Mouse (Mus musculus): Measurements from ENCODE around the gene Gm20388.

The Gm20388 gene

DNA sequence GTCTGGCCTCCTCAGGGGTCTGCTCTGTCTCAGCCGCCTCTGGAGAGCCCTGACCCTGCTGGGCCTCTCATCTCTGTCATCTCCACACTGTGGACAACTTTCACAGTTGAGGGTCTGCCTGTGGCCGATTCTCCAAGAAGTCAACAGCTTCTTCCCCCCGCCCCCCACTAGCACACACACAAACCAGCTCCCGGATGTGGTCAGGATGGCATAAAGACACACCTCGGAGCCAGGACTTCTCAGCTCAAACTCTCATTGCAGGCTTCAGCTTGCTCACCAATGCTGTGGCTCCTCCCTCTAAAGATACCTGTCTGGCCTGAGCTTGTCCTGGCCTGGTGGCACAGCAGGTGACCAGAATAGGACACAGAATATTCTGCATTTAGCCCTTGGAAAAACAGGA is 977.4 kb downstream of the Gm20388 start:
- DNase-seq = no peak

- DNase-seq = no peak
Measured at GRCm38 (mm10) chr8:120889189-120889588, 978.5 kb downstream of the Gm20388 start.

DNA sequence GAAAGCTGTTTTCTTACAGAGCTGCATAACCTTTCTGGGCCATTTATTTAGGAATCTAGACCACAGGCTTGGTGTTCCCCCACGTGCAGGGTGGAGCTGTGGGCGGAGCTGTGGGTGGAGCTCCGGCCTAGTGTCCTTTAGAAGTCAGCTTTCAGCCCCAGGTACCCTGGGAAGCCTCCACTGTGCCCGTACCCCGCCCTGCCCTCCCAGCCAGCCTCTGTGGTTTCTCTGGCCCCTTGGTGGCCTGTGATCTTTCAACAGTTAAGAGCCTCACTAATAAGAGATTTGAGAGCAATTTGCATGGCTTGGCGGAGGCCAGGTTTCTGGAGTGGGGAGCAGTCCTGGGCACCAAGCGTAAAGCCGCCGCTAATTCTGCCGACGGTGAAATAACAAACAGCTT is 979.4 kb downstream of the Gm20388 start:
- DNase-seq = no peak

DNA sequence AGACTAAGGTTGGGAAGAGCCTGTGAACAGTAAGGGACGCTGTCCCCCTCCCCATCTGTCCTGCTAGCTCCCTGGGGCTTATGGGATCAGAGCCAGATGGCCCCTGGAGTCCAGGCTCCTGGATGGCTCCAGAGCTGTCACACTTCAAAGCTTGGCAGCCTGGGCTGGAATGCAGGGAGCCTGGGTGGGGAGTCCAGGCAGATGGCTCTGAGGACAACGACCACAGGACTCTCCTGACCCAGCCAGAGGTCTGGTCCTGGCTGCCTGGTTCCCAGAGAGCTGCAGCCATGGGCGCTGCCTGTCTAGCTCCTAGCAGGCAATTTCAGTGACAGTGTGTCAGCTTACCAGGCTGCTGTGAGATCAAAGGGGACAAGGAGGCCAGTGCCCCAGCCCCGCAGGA is 984.4 kb downstream of the Gm20388 start:
- no peak for DNase-seq

DNA sequence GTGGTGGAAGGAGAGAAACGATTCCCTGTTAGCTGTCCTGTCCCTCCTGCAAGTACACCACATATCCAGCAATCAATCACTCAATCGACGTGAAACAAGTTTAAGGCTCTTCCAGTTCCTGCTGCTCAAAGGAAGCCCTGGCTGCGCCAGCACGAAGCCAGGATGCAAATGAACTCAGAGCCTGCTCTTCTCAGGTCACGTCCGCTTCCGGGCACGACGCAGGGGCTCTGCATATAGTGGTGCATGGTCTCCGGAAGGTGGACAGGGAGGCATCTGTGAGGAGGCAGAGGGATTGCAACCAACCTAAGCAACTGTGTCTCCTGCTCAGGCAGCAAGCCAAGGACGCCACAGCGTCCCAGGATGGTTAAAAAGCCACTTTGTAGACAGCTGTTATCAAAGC is 985.0 kb downstream of the Gm20388 start:
- DNase-seq = no peak

- DNase-seq = no peak
Measured at GRCm38 (mm10) chr8:120896203-120896602, 985.6 kb downstream of the Gm20388 start.

- peak; percentile 54 for DNase-seq
Measured at GRCm38 (mm10) chr8:120898008-120898407, 987.4 kb downstream of the Gm20388 start.

DNA sequence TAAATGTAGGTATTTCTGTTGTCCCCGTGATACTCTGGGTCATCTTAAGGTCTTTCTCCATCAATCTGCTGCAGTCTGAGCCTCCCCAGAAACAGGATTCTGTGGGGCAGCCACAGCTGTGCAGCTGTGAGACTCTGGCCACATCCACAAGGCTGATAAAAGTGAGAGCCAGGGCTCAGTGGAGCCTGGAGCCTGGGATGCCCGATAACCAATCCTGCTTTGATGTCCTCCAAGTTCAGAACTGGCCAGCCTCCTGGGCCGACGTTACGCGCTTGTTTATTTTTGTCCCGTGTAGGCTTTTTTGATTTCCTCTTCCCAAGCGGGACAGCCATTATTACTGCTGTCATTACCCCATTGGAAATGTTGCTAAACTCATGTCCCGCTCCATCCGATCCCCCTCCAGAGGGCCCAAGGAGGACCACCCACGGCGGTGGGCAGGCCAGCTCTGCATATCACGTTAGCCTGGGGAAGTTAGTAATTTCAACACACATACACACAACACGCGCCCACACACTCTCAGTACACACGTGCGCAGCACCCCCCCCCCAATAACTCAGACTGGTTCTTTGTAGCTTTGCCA is 988.3 kb downstream of the Gm20388 start:
- DNase-seq = no peak

- no peak for DNase-seq
Measured at GRCm38 (mm10) chr8:120902346-120902745, 991.7 kb downstream of the Gm20388 start.

- no peak for DNase-seq
Measured at GRCm38 (mm10) chr8:120907671-120908070, 997.0 kb downstream of the Gm20388 start.

GRCm38 (mm10) chr8:120910936-120911335 is 1000.3 kb downstream of the Gm20388 start:
- DNase-seq = no peak

DNA sequence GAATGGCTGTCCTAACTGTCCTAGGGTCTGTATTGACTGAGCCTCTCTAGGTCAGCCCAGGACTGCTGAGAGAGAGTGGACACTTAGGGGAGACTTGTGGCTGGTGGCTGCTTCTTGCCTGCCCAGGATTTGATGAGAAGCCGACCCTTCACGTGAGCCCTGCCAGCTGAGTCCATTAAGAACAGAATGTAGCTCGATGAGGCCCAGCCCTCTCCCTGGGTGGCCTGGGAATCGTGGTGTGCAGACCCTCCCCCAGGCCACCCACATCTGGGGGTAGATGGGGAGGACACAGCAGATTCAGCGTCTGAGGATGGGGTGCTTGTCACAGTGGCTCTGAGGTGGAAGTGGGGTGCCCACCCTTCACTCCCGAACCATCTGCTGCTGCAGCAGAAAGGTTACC is 1001.8 kb downstream of the Gm20388 start:
- DNase-seq = no peak

DNA sequence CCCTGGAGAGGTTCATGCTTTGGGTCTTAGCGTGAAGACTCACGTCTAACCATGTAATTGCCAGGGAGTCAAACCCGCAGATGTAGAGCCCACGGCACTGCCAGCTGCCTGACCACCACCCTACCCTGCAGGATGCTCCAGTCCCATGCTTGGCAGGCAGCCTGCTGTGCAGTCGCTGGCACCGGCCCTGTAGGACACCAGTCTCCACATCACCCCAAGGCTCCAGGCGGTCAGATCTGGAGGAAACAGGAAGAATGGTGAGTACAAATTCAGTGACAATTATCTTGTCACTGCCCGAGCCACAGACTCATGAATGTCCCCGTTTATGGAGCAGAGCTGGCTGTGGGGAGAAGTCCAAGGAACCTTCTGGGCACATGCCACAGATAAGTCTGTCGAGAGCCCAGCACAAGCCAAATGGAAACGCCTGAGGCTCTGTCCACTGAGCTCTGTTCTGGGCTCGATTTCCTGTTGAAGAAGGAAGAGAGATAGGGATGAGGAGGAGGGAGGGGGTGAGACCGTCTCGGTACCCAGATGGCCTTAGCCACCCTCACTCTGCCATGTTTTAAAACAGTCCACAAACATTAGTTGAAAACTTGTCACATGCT is 1006.3 kb downstream of the Gm20388 start:
- no peak for DNase-seq

- no peak for DNase-seq
Measured at GRCm38 (mm10) chr8:120920527-120920926, 1009.9 kb downstream of the Gm20388 start.

- no peak for DNase-seq
Measured at GRCm38 (mm10) chr8:120926201-120926600, 1015.6 kb downstream of the Gm20388 start.

DNA sequence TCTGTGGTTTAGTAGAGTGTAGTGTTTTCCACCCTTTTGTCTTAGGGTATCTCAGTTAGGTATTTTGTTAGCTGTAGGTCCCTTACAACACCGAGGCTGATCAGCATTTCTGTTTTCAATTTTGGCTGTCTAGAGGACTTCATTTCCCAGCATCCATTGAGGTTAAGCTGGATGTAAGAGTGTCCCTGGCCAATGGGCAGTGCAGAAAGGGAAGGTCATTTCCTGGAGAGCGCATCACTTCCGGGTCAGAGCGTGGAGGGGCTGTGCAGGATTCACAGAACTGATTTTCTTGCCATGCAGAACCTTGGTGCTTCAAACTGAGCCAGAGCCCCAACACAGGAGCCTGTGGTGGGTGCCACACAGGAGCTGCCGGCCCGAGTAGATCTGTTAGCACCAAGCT is 1017.4 kb downstream of the Gm20388 start:
- no peak for DNase-seq

DNA sequence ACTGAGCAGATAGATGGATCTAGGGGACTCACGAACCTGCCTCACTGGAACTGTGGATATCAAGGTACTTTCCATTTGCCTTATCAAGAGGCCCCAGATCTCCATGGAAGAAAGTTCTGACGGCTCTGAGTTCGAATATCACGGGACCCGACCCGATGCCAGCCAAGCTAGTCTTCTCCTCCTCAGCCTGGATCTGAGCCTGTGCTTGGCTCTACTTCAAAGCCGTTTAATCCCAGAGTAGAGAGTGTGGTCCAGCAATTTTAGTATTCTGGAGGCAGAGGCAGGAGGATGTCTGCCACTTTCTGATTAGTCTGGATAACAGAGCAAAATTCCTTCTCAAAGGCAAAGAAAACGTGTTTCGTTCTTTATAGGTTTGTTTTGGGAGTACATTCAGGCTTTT is 1024.0 kb downstream of the Gm20388 start:
- DNase-seq = no peak

DNA sequence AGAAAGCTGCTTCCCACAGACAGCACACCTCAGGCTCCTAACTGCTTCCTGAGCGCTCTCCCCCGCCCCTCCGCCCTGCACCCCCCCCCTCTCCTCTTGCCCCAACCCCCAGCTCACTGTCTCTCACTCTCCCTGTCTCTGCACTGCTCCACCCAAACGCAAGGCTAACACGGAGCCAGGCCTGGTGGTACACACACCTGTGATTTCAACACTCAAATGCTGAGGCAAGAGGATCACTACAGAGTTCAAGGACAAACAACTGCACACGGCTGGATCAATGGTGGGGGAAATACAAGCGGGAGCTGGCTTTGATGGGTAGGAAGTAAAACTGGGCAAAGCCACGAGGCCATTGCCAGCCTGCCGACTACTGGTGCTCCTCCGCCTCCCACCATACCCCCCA is 1026.0 kb downstream of the Gm20388 start:
- peak; percentile 34 for DNase-seq

- DNase-seq = peak; percentile 27
Measured at GRCm38 (mm10) chr8:120937474-120937873, 1026.8 kb downstream of the Gm20388 start.

DNA sequence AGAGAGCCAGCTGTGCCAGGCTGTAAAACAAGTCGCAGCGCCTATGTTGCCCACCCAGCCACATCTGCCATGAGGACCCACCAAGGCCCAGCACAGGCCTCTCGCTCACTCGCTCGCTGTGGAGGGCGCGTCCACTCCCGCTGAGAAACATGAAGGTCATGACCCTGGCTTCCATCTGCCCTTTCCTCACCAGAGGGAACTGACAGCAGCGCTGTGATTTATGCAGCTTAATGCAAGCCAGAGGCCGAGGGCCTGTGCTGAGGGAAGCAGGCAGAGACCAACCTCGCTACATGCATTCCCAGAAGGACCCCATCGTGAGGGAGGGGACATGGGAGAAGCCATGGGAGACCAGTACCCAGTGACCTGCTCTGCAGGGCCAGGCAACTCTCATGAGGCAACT is 1029.6 kb downstream of the Gm20388 start:
- no peak for DNase-seq

DNA sequence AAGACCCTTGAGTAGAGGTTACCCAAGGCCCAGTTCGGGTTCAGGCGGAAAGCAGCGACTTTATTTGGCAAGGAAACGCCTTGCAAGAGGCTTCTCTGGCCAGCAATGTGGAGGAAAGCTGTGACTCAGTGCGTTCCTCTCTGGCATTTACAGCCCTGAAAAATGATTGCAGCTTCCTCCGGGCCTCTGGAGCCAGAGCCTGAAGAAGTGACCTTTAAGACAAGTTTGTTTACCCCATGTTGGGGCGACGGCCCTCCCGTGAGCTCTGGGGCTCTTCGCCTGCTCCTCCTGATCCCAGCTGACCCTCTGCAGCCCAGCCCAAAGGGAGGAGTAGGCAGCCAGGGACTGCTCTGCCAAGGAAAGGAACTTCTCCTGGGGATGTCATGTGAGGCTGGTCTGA is 1036.6 kb downstream of the Gm20388 start:
- DNase-seq = no peak

GRCm38 (mm10) chr8:120948050-120948595 is 1037.5 kb downstream of the Gm20388 start:
- DNase-seq = no peak

DNA sequence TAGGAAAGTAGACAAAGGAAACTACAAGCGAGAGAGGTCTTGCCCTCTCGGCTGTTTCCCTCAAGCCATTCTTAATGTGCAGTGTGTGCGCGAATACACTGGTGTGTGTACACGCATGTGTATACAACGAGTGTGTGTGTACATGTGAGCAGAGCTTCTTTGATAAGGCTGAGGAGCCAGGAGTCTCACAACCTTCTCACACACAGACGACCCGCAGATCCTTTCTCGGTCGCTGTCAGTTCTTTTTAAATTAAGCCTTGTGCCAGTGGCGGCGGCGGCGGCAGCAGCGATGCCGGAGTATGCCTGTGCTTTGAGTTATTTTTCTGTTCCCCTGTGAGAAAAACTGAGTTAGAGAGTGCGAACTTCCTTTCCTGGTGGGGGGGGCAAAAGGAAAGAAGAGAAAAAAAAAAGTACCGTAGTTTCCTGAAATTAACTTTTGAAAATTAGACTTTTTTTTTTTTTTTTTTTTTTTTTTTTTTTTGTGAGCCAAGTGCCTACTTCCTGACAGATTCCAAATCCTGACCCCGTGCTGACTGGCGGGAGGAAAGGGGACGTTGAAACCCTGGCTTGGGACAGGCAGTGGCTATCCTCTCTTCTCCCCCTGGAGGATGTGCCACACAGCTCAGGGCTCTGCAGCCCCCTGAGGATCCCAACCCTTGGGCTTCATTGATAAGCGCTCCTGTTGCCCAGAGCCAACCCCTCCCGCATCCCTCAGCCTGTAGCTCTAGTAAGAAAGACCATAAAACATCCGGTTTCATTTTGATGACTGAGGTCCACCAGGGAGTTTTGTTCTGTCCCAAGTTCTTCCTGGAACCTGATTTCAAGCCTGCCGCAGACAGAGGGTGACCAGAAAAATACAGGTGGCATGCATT is 1038.2 kb downstream of the Gm20388 start:
- DNase-seq = no peak

Measured in liver (tissue).